Mouse (Mus musculus): ENCODE measurements at regions not wholly inside any gene's neighbourhood (a gene's known extent, or its start where the extent isn't known, plus 50 kb on each side); places are given as distances from the start of the nearest gene placed in this dataset.

- Histone ChIP-seq H3K27me3 (replicated peaks; ENCODE audit: control insufficient read depth, insufficient read depth, low read length) (no peaks in the 10 kb centered on the region), H3K36me3 (ENCODE audit: control insufficient read depth, insufficient read depth, low read length) (no peaks in the 10 kb centered on the region), H3K9ac (ENCODE audit: low read length) (no peak overlapping the region), H3K27ac (ENCODE audit: low read depth) (no peak overlapping the region), H3K4me3 (ENCODE audit: low read depth, low read length) (no peak overlapping the region), H3K4me2 (ENCODE audit: low read length) (no peak overlapping the region), H3K9me3 (ENCODE audit: control insufficient read depth, low read length) (no peaks in the 10 kb centered on the region), H3K4me1 (replicated peaks; ENCODE audit: control insufficient read depth, insufficient read depth, low read length) (no peaks in the 10 kb centered on the region)
- ATAC-seq (replicated peaks; ENCODE audit: low FRiP score, low TSS enrichment, low read depth) (no peak), DNase-seq (ENCODE audit: low spot score) (no peak)
- 70% methylated on average over 2 of the region's 2 CpGs for WGBS
These were observed 95.8 kb upstream of the Tsc22d2 start for GRCm38 (mm10) chr3:58318756-58319155.

- Histone ChIP-seq H3K9me3 (ENCODE audit: control insufficient read depth, low read length) (no peaks in the 10 kb centered on the region), H3K4me1 (replicated peaks; ENCODE audit: control insufficient read depth, insufficient read depth, low read length) (no peaks in the 10 kb centered on the region), H3K27me3 (replicated peaks; ENCODE audit: control insufficient read depth, insufficient read depth, low read length) (no peaks in the 10 kb centered on the region), H3K36me3 (ENCODE audit: control insufficient read depth, insufficient read depth, low read length) (no peaks in the 10 kb centered on the region), H3K4me3 (ENCODE audit: low read depth, low read length) (no peak overlapping the region), H3K9ac (ENCODE audit: low read length) (no peak overlapping the region), H3K4me2 (ENCODE audit: low read length) (no peak overlapping the region), H3K27ac (ENCODE audit: low read depth) (no peak overlapping the region)
- 71% methylated on average over 1 of the region's 1 CpGs for WGBS
- DNase-seq (ENCODE audit: low spot score) (no peak), ATAC-seq (replicated peaks; ENCODE audit: low FRiP score, low TSS enrichment, low read depth) (no peak)
These were observed 95.1 kb upstream of the Tsc22d2 start for GRCm38 (mm10) chr3:58319463-58319862.

- Histone ChIP-seq H3K9me3 (ENCODE audit: control insufficient read depth, low read length) (no peaks in the 10 kb centered on the region), H3K4me3 (ENCODE audit: low read depth, low read length) (no peak overlapping the region), H3K36me3 (ENCODE audit: control insufficient read depth, insufficient read depth, low read length) (no peaks in the 10 kb centered on the region), H3K4me1 (replicated peaks; ENCODE audit: control insufficient read depth, insufficient read depth, low read length) (no peaks in the 10 kb centered on the region), H3K27me3 (replicated peaks; ENCODE audit: control insufficient read depth, insufficient read depth, low read length) (no peaks in the 10 kb centered on the region), H3K4me2 (ENCODE audit: low read length) (no peak overlapping the region), H3K27ac (ENCODE audit: low read depth) (no peak overlapping the region), H3K9ac (ENCODE audit: low read length) (no peak overlapping the region)
- DNase-seq (ENCODE audit: low spot score), result no peak
- WGBS, result 54% methylated on average over 4 of the region's 4 CpGs
- no peak for ATAC-seq (replicated peaks; ENCODE audit: low FRiP score, low TSS enrichment, low read depth)
These were observed 93.7 kb upstream of the Tsc22d2 start for GRCm38 (mm10) chr3:58320812-58321211.

- H3K27ac ChIP-seq (ENCODE audit: low read depth), result no peak overlapping the region
- WGBS, result 90% methylated on average over 1 of the region's 1 CpGs
- no peak overlapping the region for H3K9ac ChIP-seq (ENCODE audit: low read length)
- no peaks in the 10 kb centered on the region for H3K36me3 ChIP-seq (ENCODE audit: control insufficient read depth, insufficient read depth, low read length)
- no peaks in the 10 kb centered on the region for H3K9me3 ChIP-seq (ENCODE audit: control insufficient read depth, low read length)
- no peaks in the 10 kb centered on the region for H3K27me3 ChIP-seq (replicated peaks; ENCODE audit: control insufficient read depth, insufficient read depth, low read length)
- no peaks in the 10 kb centered on the region for H3K4me1 ChIP-seq (replicated peaks; ENCODE audit: control insufficient read depth, insufficient read depth, low read length)
- DNase-seq (ENCODE audit: low spot score) (no peak), ATAC-seq (replicated peaks; ENCODE audit: low FRiP score, low TSS enrichment, low read depth) (no peak)
- no peak overlapping the region for H3K4me3 ChIP-seq (ENCODE audit: low read depth, low read length)
- H3K4me2 ChIP-seq (ENCODE audit: low read length), result no peak overlapping the region
These were observed 92.2 kb upstream of the Tsc22d2 start for GRCm38 (mm10) chr3:58322322-58322721.

- H3K9me3 ChIP-seq (ENCODE audit: control insufficient read depth, low read length), result no peaks in the 10 kb centered on the region
- ATAC-seq (replicated peaks; ENCODE audit: low FRiP score, low TSS enrichment, low read depth), result no peak
- no peak for DNase-seq (ENCODE audit: low spot score)
- no peaks in the 10 kb centered on the region for H3K36me3 ChIP-seq (ENCODE audit: control insufficient read depth, insufficient read depth, low read length)
- 69% methylated on average over 2 of the region's 2 CpGs for WGBS
- no peak overlapping the region for H3K4me2 ChIP-seq (ENCODE audit: low read length)
- no peaks in the 10 kb centered on the region for H3K4me1 ChIP-seq (replicated peaks; ENCODE audit: control insufficient read depth, insufficient read depth, low read length)
- no peak overlapping the region for H3K4me3 ChIP-seq (ENCODE audit: low read depth, low read length)
- no peak overlapping the region for H3K27ac ChIP-seq (ENCODE audit: low read depth)
- no peaks in the 10 kb centered on the region for H3K27me3 ChIP-seq (replicated peaks; ENCODE audit: control insufficient read depth, insufficient read depth, low read length)
- H3K9ac ChIP-seq (ENCODE audit: low read length), result no peak overlapping the region
These were observed 86.8 kb upstream of the Tsc22d2 start for GRCm38 (mm10) chr3:58327721-58328120.

GRCm38 (mm10) chr3:58330186-58330585, 84.3 kb upstream of the Tsc22d2 start:
- Histone ChIP-seq H3K4me1 (replicated peaks; ENCODE audit: control insufficient read depth, insufficient read depth, low read length) (0 out of 2 replicates have a peak, but pooled peaks cover 3% of the 10 kb centered on the region), H3K4me2 (ENCODE audit: low read length) (no peak overlapping the region), H3K4me3 (ENCODE audit: low read depth, low read length) (no peak overlapping the region), H3K9me3 (ENCODE audit: control insufficient read depth, low read length) (no peaks in the 10 kb centered on the region), H3K36me3 (ENCODE audit: control insufficient read depth, insufficient read depth, low read length) (no peaks in the 10 kb centered on the region), H3K27me3 (replicated peaks; ENCODE audit: control insufficient read depth, insufficient read depth, low read length) (no peaks in the 10 kb centered on the region), H3K27ac (ENCODE audit: low read depth) (no peak overlapping the region), H3K9ac (ENCODE audit: low read length) (no peak overlapping the region)
- ATAC-seq (replicated peaks; ENCODE audit: low FRiP score, low TSS enrichment, low read depth), result no peak
- no peak for DNase-seq (ENCODE audit: low spot score)
- 74% methylated on average over 2 of the region's 2 CpGs for WGBS

GRCm38 (mm10) chr3:58333997-58334396, 80.5 kb upstream of the Tsc22d2 start:
- Histone ChIP-seq H3K27me3 (replicated peaks; ENCODE audit: control insufficient read depth, insufficient read depth, low read length) (no peaks in the 10 kb centered on the region), H3K27ac (ENCODE audit: low read depth) (no peak overlapping the region), H3K4me1 (replicated peaks; ENCODE audit: control insufficient read depth, insufficient read depth, low read length) (0 out of 2 replicates have a peak, but pooled peaks cover 7% of the 10 kb centered on the region), H3K9me3 (ENCODE audit: control insufficient read depth, low read length) (no peaks in the 10 kb centered on the region), H3K4me3 (ENCODE audit: low read depth, low read length) (no peak overlapping the region), H3K4me2 (ENCODE audit: low read length) (peak overlapping the region; percentile 36), H3K9ac (ENCODE audit: low read length) (no peak overlapping the region), H3K36me3 (ENCODE audit: control insufficient read depth, insufficient read depth, low read length) (no peaks in the 10 kb centered on the region)
- WGBS, result 33% methylated on average over 7 of the region's 7 CpGs
- DNase-seq (ENCODE audit: low spot score), result peak; percentile 59
- 0 out of 2 replicates have a peak, but pooled peaks have one; percentile 50 for ATAC-seq (replicated peaks; ENCODE audit: low FRiP score, low TSS enrichment, low read depth)

- Histone ChIP-seq H3K9me3 (ENCODE audit: control insufficient read depth, low read length) (no peaks in the 10 kb centered on the region), H3K4me2 (ENCODE audit: low read length) (no peak overlapping the region), H3K4me3 (ENCODE audit: low read depth, low read length) (no peak overlapping the region), H3K4me1 (replicated peaks; ENCODE audit: control insufficient read depth, insufficient read depth, low read length) (0 out of 2 replicates have a peak, but pooled peaks cover 7% of the 10 kb centered on the region), H3K9ac (ENCODE audit: low read length) (no peak overlapping the region), H3K27me3 (replicated peaks; ENCODE audit: control insufficient read depth, insufficient read depth, low read length) (no peaks in the 10 kb centered on the region), H3K27ac (ENCODE audit: low read depth) (no peak overlapping the region), H3K36me3 (ENCODE audit: control insufficient read depth, insufficient read depth, low read length) (no peaks in the 10 kb centered on the region)
- no peak for DNase-seq (ENCODE audit: low spot score)
- no peak for ATAC-seq (replicated peaks; ENCODE audit: low FRiP score, low TSS enrichment, low read depth)
- WGBS, result 83% methylated on average over 6 of the region's 6 CpGs
These were observed 79.2 kb upstream of the Tsc22d2 start for GRCm38 (mm10) chr3:58335277-58335676.

GRCm38 (mm10) chr3:58336135-58336534, 78.4 kb upstream of the Tsc22d2 start:
- 55% methylated on average over 5 of the region's 5 CpGs for WGBS
- no peak for DNase-seq (ENCODE audit: low spot score)
- H3K9me3 ChIP-seq (ENCODE audit: control insufficient read depth, low read length), result no peaks in the 10 kb centered on the region
- no peak overlapping the region for H3K4me3 ChIP-seq (ENCODE audit: low read depth, low read length)
- H3K36me3 ChIP-seq (ENCODE audit: control insufficient read depth, insufficient read depth, low read length), result no peaks in the 10 kb centered on the region
- 0 out of 2 replicates have a peak, but pooled peaks cover 7% of the 10 kb centered on the region for H3K4me1 ChIP-seq (replicated peaks; ENCODE audit: control insufficient read depth, insufficient read depth, low read length)
- no peak overlapping the region for H3K27ac ChIP-seq (ENCODE audit: low read depth)
- no peak overlapping the region for H3K4me2 ChIP-seq (ENCODE audit: low read length)
- no peak for ATAC-seq (replicated peaks; ENCODE audit: low FRiP score, low TSS enrichment, low read depth)
- no peak overlapping the region for H3K9ac ChIP-seq (ENCODE audit: low read length)
- H3K27me3 ChIP-seq (replicated peaks; ENCODE audit: control insufficient read depth, insufficient read depth, low read length), result no peaks in the 10 kb centered on the region

All from intestine, embryonic 14.5 days (tissue).